10 mouse cellular contexts compared by ENCODE assay signal in genomic region chr9:119246826-119247225, GRCm38 (mm10). TPM values are rescaled to one million over a fixed set of nuclear protein-coding genes. Genes with fewer than 3 reads are reported as not detected.
A peak's percentile ranks its signal among the peaks of the same experiment; 100 is the strongest.
DNase-seq lines count a peak whose midpoint lies in the region; ATAC-seq lines count a peak whose summit lies in the region.
"Had no signal": no experiment of that assay in that cellular context is flagged by ENCODE, and none has a peak within 500 bp of the region (broad histone marks: within the 10 kb centered on the region; RNA-seq: fewer than 3 reads in every experiment).

No protein-coding gene starts in this region.

- ATAC-seq in hindbrain, embryonic 13.5 days (ENCODE audit: low FRiP score) = no peak

- H3K4me1 ChIP-seq in hindbrain, embryonic 13.5 days (replicated peaks) = no peaks in the 10 kb centered on the region
- H3K4me1 ChIP-seq in hindbrain, embryonic 10.5 days (replicated peaks) = no peaks in the 10 kb centered on the region
- H3K4me1 ChIP-seq in limb, embryonic 10.5 days = no peaks in the 10 kb centered on the region

- 91% methylated on average over 5 of the region's 5 CpGs for WGBS in hindbrain, embryonic 13.5 days
- 93% methylated on average over 5 of the region's 5 CpGs for WGBS in hindbrain, embryonic 10.5 days
- WGBS in limb, embryonic 10.5 days = 93% methylated on average over 5 of the region's 5 CpGs

- peaks cover 58% of the 10 kb centered on the region for H3K36me3 ChIP-seq in hindbrain, embryonic 13.5 days
- H3K36me3 ChIP-seq in hindbrain, embryonic 10.5 days = peaks cover 84% of the 10 kb centered on the region
- peaks cover 71% of the 10 kb centered on the region for H3K36me3 ChIP-seq in limb, embryonic 10.5 days

- DNase-seq in hindbrain, embryonic 10.5 days (ENCODE audit: low spot score) = no peak
- DNase-seq in adrenal gland, postnatal 25 days = peak; percentile 32
- peak; percentile 36 to 64 for DNase-seq in cerebellum, postnatal 25 days
- peak; percentile 91 to 93 for DNase-seq in kidney, postnatal 36 days
- DNase-seq in spleen, postnatal 4 days (ENCODE audit: low spot score in 2 of 2) = no peak
- no peak for DNase-seq in layer of hippocampus, postnatal 25 days (ENCODE audit: extremely low spot score in 1 of 2, low spot score in 1 of 2)
- no peak for DNase-seq in limb, embryonic 10.5 days (ENCODE audit: low spot score)

- H3K27ac ChIP-seq in hindbrain, embryonic 13.5 days = no peak overlapping the region
- H3K27ac ChIP-seq in hindbrain, embryonic 10.5 days = no peak overlapping the region
- no peak overlapping the region for H3K27ac ChIP-seq in limb, embryonic 10.5 days

- no peak overlapping the region for H3K4me2 ChIP-seq in hindbrain, embryonic 13.5 days

- 0 out of 2 replicates have a peak overlapping the region, but pooled peaks have one; percentile 8 for H3K9ac ChIP-seq in hindbrain, embryonic 13.5 days

- no peak overlapping the region for H3K4me3 ChIP-seq in hindbrain, embryonic 13.5 days
- H3K4me3 ChIP-seq in hindbrain, embryonic 10.5 days = no peak overlapping the region
- H3K4me3 ChIP-seq in limb, embryonic 10.5 days = no peak overlapping the region

- no peaks in the 10 kb centered on the region for H3K9me3 ChIP-seq in hindbrain, embryonic 13.5 days
- no peaks in the 10 kb centered on the region for H3K9me3 ChIP-seq in hindbrain, embryonic 10.5 days
- H3K9me3 ChIP-seq in limb, embryonic 10.5 days (replicated peaks) = no peaks in the 10 kb centered on the region

- H3K27me3 ChIP-seq in hindbrain, embryonic 13.5 days = no peaks in the 10 kb centered on the region
- no peaks in the 10 kb centered on the region for H3K27me3 ChIP-seq in hindbrain, embryonic 10.5 days (ENCODE audit: insufficient read depth, poor library complexity, severe bottlenecking)
- H3K27me3 ChIP-seq in limb, embryonic 10.5 days (ENCODE audit: low read depth, poor library complexity, severe bottlenecking) = no peaks in the 10 kb centered on the region

RNA-seq across cellular contexts. Expression of gene Slc22a13, which starts 37.9 kb away (rescaled TPM):
- polyA plus RNA-seq in hindbrain, embryonic 13.5 days (2015; fragmentation: Nextera tagmentation; extraction: Ambion mirVana) = not detected in 2 replicates
- not detected in 2 replicates for polyA plus RNA-seq in hindbrain, embryonic 10.5 days (2016; fragmentation: Nextera tagmentation; extraction: Ambion mirVana)
- not detected in 2 replicates for total RNA-seq in adrenal gland, postnatal 25 days (2021)
- total RNA-seq in layer of hippocampus, postnatal 25 days (2021) = not detected
- polyA plus RNA-seq in limb, embryonic 10.5 days (2016; fragmentation: Nextera tagmentation; extraction: Ambion mirVana) = not detected in 2 replicates
- total RNA-seq: layer of hippocampus, adult 8-10 months had no signal
- polyA plus RNA-seq: frontal cortex, adult 2 months had no signal

Comparison
In these comparisons a context has a peak if more than half of its experiments do, and no peak if none do; other contexts are left out.
1. DNase-seq: peak in adrenal gland, postnatal 25 days (single experiment), cerebellum, postnatal 25 days (2 of 2) and kidney, postnatal 36 days (2 of 2); none in hindbrain, embryonic 10.5 days (single experiment), spleen, postnatal 4 days (0 of 2), layer of hippocampus, postnatal 25 days (0 of 2) and limb, embryonic 10.5 days (single experiment).